8 mouse cellular contexts compared by ENCODE assay signal in the genomic region with DNA sequence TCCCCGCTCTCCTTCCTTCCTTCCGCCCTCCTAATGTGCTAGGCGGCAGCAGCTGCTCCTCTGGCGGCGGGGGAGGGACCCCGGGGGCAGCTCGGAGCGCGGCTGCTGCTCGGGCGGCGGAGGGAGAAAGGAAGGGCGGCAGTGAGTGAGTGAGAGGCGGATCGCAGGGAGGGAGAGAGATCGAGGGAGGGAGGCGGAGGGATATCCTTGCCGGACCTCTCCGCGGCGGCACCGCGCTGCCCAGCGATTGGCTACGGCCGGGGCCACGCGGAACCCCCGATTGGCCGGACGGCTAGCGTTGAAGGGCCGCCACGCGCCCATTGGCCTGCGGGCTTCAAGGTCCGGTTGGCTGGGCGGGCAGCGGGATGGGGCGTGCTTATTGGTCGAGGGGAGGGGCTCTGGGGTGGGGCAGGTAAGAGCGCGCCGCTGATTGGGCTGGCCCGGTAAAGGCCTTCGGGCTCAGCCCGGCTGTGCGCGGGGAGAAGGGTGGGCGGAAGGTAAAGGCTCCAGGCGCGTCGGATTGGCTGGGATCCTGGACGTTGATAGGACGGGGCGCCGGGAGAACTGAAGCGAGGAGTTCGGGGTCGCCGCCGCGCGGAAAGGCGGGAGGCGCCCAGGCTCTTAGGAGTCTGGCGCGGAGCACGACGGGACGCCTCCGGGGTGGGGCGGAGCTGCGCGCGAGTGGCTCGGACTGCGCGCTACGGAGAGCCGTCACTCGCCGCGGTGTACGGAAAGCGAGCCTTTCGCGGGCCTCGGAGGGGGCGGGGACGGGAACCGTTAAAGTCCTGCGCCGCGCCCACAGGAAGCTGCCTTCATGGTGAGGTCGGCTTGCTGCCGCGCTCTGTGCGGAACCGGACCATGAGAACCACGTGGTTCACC. TPM values are rescaled to one million over a fixed set of nuclear protein-coding genes. Genes with fewer than 3 reads are reported as not detected.
DNase-seq lines count a peak whose midpoint lies in the region; ATAC-seq and TF ChIP-seq lines count a peak whose summit lies in the region.

A gene (minus strand): TSS at position 118 of the 879 bp plus-strand sequence.

- H3K4me2 ChIP-seq in forebrain, embryonic 12.5 days, result peak within 1 kb of the TSS; percentile 83
- H3K4me2 ChIP-seq in heart, postnatal 0 days (ENCODE audit: low read depth, low read length), result peak within 1 kb of the TSS; percentile 77
- peak within 1 kb of the TSS; percentile 94 for H3K4me2 ChIP-seq in liver, embryonic 16.5 days (ENCODE audit: low read depth, low read length)
- H3K4me2 ChIP-seq in neural tube, embryonic 13.5 days, result peak within 1 kb of the TSS; percentile 78

- H3K27me3 ChIP-seq in E14TG2a.4 (ENCODE audit: insufficient read depth, low read length), result no peaks in the 10 kb centered on the region
- H3K27me3 ChIP-seq in forebrain, embryonic 12.5 days, result no peaks in the 10 kb centered on the region
- no peaks in the 10 kb centered on the region for H3K27me3 ChIP-seq in heart, postnatal 0 days (ENCODE audit: control insufficient read depth, insufficient read depth, low read length)
- no peaks in the 10 kb centered on the region for H3K27me3 ChIP-seq in liver, embryonic 16.5 days (ENCODE audit: control insufficient read depth, insufficient read depth, low read depth, low read length)
- no peaks in the 10 kb centered on the region for H3K27me3 ChIP-seq in neural tube, embryonic 13.5 days
- H3K27me3 ChIP-seq in testis, adult 2 months (ENCODE audit: control insufficient read depth, insufficient read depth, low read length), result no peaks in the 10 kb centered on the region

- H3K4me3 ChIP-seq in E14TG2a.4 (replicated peaks; ENCODE audit: low read length), result peak within 1 kb of the TSS; percentile 96
- H3K4me3 ChIP-seq in forebrain, embryonic 12.5 days (replicated peaks), result peak within 1 kb of the TSS; percentile 92
- peak within 1 kb of the TSS; percentile 83 for H3K4me3 ChIP-seq in heart, postnatal 0 days (ENCODE audit: low read depth, low read length)
- peak within 1 kb of the TSS; percentile 90 for H3K4me3 ChIP-seq in liver, embryonic 16.5 days (ENCODE audit: low read depth, low read length)
- peak within 1 kb of the TSS; percentile 95 for H3K4me3 ChIP-seq in neural tube, embryonic 13.5 days
- peak within 1 kb of the TSS; percentile 96 for H3K4me3 ChIP-seq in testis, adult 2 months (ENCODE audit: control insufficient read depth, low read depth, low read length)

- under 1% methylated on average over 90 of the region's 101 CpGs for WGBS in forebrain, embryonic 12.5 days
- WGBS in heart, postnatal 0 days, result under 1% methylated on average over 87 of the region's 101 CpGs
- WGBS in liver, embryonic 16.5 days (ENCODE audit: insufficient replicate concordance), result under 1% methylated on average over 98 of the region's 101 CpGs
- WGBS in neural tube, embryonic 13.5 days, result 0% methylated on average over 83 of the region's 101 CpGs

- TF ChIP-seq EP300 in heart, postnatal 0 days (IDR thresholded peaks at IDR 0.05; ENCODE audit: low read depth), result peak; percentile 95

- H3K4me1 ChIP-seq in E14TG2a.4 (replicated peaks; ENCODE audit: low read depth, low read length), result peaks cover 75% of the 10 kb centered on the region
- peaks cover 39% of the 10 kb centered on the region for H3K4me1 ChIP-seq in forebrain, embryonic 12.5 days
- H3K4me1 ChIP-seq in heart, postnatal 0 days (ENCODE audit: control insufficient read depth, insufficient read depth), result no peaks in the 10 kb centered on the region; the same call in 1 of the 2 replicates
- H3K4me1 ChIP-seq in liver, embryonic 16.5 days (ENCODE audit: control insufficient read depth, low read depth, low read length), result peaks cover 34% of the 10 kb centered on the region
- peaks cover 42% of the 10 kb centered on the region for H3K4me1 ChIP-seq in neural tube, embryonic 13.5 days (replicated peaks)
- H3K4me1 ChIP-seq in testis, adult 2 months (ENCODE audit: control insufficient read depth, insufficient read depth, low read length), result peaks cover 6% of the 10 kb centered on the region

- no peak for TF ChIP-seq CTCF in E14TG2a.4 (conservative IDR thresholded peaks at IDR 0.05; ENCODE audit: low read length)
- TF ChIP-seq CTCF in heart, postnatal 0 days (IDR thresholded peaks at IDR 0.05; ENCODE audit: low read depth), result no peak
- no peak for TF ChIP-seq CTCF in testis, adult 2 months (IDR thresholded peaks at IDR 0.05; ENCODE audit: control insufficient read depth, insufficient read depth, insufficient replicate concordance, low read depth, low read length)

- peak within 1 kb of the TSS; percentile 95 for H3K9ac ChIP-seq in forebrain, embryonic 12.5 days
- peak within 1 kb of the TSS; percentile 85 for H3K9ac ChIP-seq in heart, postnatal 0 days (replicated peaks; ENCODE audit: low read depth, low read length)
- peak within 1 kb of the TSS; percentile 96 for H3K9ac ChIP-seq in liver, embryonic 16.5 days (ENCODE audit: low read depth, low read length)
- peak within 1 kb of the TSS; percentile 95 for H3K9ac ChIP-seq in neural tube, embryonic 13.5 days

- peak within 1 kb of the TSS; percentile 98 for H3K27ac ChIP-seq in forebrain, embryonic 12.5 days
- peak within 1 kb of the TSS; percentile 93 for H3K27ac ChIP-seq in heart, postnatal 0 days (ENCODE audit: low read depth)
- H3K27ac ChIP-seq in liver, embryonic 16.5 days (ENCODE audit: low read length), result peak within 1 kb of the TSS; percentile 98
- H3K27ac ChIP-seq in neural tube, embryonic 13.5 days (replicated peaks), result peak within 1 kb of the TSS; percentile 99
- peak within 1 kb of the TSS; percentile 96 for H3K27ac ChIP-seq in testis, adult 2 months (ENCODE audit: control insufficient read depth, insufficient read depth, low read depth, low read length)

- peak; percentile 96 for ATAC-seq in forebrain, embryonic 12.5 days (ENCODE audit: low FRiP score)
- ATAC-seq in heart, postnatal 0 days (ENCODE audit: insufficient read depth, low read depth), result peak; percentile 91
- peak; percentile 89 for ATAC-seq in liver, embryonic 16.5 days (ENCODE audit: low read depth)
- ATAC-seq in neural tube, embryonic 13.5 days (ENCODE audit: low read depth), result peak; percentile 96

- peak; percentile 97 for TF ChIP-seq POLR2A in testis, adult 2 months (IDR thresholded peaks at IDR 0.05; ENCODE audit: control insufficient read depth, low read depth, low read length)

- H3K36me3 ChIP-seq in E14TG2a.4 (ENCODE audit: insufficient read depth, low read length), result peaks cover 42% of the 10 kb centered on the region
- peaks cover 26% of the 10 kb centered on the region for H3K36me3 ChIP-seq in forebrain, embryonic 12.5 days (replicated peaks)
- H3K36me3 ChIP-seq in heart, postnatal 0 days (replicated peaks; ENCODE audit: control insufficient read depth, insufficient read depth, low read length), result peaks cover 18% of the 10 kb centered on the region
- H3K36me3 ChIP-seq in liver, embryonic 16.5 days (ENCODE audit: control insufficient read depth, insufficient read depth), result peaks cover 23% of the 10 kb centered on the region
- peaks cover 26% of the 10 kb centered on the region for H3K36me3 ChIP-seq in neural tube, embryonic 13.5 days
- peaks cover 4% of the 10 kb centered on the region for H3K36me3 ChIP-seq in testis, adult 2 months (ENCODE audit: control insufficient read depth, insufficient read depth, low read length)

- peak; percentile 98 for DNase-seq in c-Kit-positive CD71-positive TER-119-positive erythroid progenitor cells, embryonic 14.5 days (ENCODE audit: low spot score)
- DNase-seq in heart, postnatal 0 days (ENCODE audit: low spot score), result peak; percentile 99
- peak; percentile 98 to 99 for DNase-seq in kidney, postnatal 4 days

- H3K9me3 ChIP-seq in E14TG2a.4 (ENCODE audit: low read length), result no peaks in the 10 kb centered on the region
- H3K9me3 ChIP-seq in forebrain, embryonic 12.5 days, result no peaks in the 10 kb centered on the region
- H3K9me3 ChIP-seq in heart, postnatal 0 days (replicated peaks; ENCODE audit: control insufficient read depth, low read length), result no peaks in the 10 kb centered on the region
- no peaks in the 10 kb centered on the region for H3K9me3 ChIP-seq in liver, embryonic 16.5 days (replicated peaks; ENCODE audit: control insufficient read depth, low read length)
- no peaks in the 10 kb centered on the region for H3K9me3 ChIP-seq in neural tube, embryonic 13.5 days

RNA-seq across cellular contexts. Expression of the gene that starts here (rescaled TPM):
- 71.3 and 73.9 TPM in 2 replicates for polyA plus RNA-seq in forebrain, embryonic 12.5 days (2016; fragmentation: Nextera tagmentation; extraction: Ambion mirVana)
- total RNA-seq in heart, postnatal 0 days (2014; rRNA removed; ENCODE audit: low replicate concordance), result 68.2 and 74.8 TPM in 2 replicates
- 17.9 and 18.4 TPM in 2 replicates for polyA plus RNA-seq in heart, postnatal 0 days (2015; fragmentation: Nextera tagmentation; extraction: Ambion mirVana)
- 14.5 and 15.9 TPM in 2 replicates for polyA plus RNA-seq in liver, embryonic 16.5 days (2015; fragmentation: Nextera tagmentation; extraction: Ambion mirVana)
- polyA plus RNA-seq in neural tube, embryonic 13.5 days (2015; fragmentation: Nextera tagmentation; extraction: Ambion mirVana), result 31.0 and 34.8 TPM in 2 replicates
- polyA plus RNA-seq in testis, adult 2 months (2012; rRNA removed), result 37.5 and 40.3 TPM in 2 replicates

Comparison
In these comparisons a context has a peak if more than half of its experiments do, and no peak if none do; other contexts are left out.
1. Peak in every context shown above with its lines: DNase-seq, ATAC-seq, H3K4me3 ChIP-seq and H3K27ac ChIP-seq.